Mouse (Mus musculus): Measurements from ENCODE around the gene Bag3.
"Not testable (repeated sequence)": the region's sequence is repeated elsewhere in the genome, so short reads cannot be mapped to it uniquely, and the experiment has no call there.

Gene Bag3

GRCm38 (mm10) chr7:128538769-128539168 is 15.4 kb downstream of the Bag3 start:
- no peak for DNase-seq

GRCm38 (mm10) chr7:128540111-128540510 is 16.7 kb downstream of the Bag3 start:
- DNase-seq: no peak

- DNase-seq: no peak
These were observed 17.3 kb downstream of the Bag3 start for GRCm38 (mm10) chr7:128540734-128541133.

DNA sequence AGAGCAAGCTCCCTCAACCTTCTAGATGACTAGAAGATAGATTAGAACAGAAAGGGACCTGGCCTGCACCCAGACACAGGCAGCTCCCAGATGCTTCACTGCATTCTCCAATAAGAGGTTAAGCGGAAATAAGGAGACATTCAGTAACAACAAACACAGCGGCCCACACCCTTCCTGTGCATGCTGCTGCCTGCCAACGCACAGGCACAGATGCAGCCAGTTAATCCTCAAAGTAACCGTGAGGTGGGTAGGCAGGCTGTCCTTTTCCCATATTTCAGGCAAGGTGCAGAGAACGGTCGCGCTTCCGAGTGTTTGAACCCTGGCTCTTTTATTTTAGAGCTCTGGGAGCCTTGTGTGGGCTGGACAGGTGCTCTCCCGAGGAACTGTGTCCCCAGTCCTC is 17.8 kb downstream of the Bag3 start:
- no peak for DNase-seq

GRCm38 (mm10) chr7:128541771-128542170 is 18.4 kb downstream of the Bag3 start:
- no peak for DNase-seq

- no peak for DNase-seq
These were observed 19.1 kb downstream of the Bag3 start for GRCm38 (mm10) chr7:128542488-128542887.

DNA sequence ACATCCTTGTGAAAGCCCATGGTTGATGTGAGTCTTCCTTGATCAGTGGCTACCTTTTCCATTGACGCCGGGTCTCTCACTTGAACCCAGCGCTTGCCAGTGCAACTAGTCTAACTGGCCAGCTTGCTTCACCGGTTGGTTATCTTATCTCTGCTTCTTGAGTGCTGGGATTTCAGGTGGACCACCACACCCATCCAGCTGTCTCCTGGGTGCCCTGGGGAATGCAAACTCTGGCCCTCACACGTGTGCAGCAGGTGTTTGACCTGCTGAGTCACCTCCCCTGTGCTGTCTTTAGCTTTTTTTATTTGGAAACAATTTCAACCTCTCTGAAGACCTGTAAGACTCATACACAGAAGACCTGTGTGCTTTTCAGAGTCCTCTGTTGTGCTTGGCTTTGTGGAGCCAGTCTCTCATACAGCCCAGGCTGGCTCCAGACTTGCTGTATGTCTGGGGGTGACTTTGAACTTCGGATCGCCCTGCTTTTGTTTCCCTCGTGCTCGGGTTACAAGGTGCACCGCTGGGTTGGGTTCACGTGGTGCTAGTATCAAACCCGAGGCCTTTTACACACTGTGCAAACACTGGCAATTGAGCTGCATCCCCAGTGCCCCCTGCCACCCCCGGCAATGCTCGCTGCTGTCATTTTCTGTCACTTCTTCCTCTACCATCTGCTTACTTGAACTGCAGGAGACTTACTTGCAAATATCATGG is 19.9 kb downstream of the Bag3 start:
- no peak for DNase-seq

- no peak for DNase-seq
These were observed 20.5 kb downstream of the Bag3 start for GRCm38 (mm10) chr7:128543961-128544360.

GRCm38 (mm10) chr7:128544566-128545262 is 21.3 kb downstream of the Bag3 start:
- no peak for DNase-seq

DNA sequence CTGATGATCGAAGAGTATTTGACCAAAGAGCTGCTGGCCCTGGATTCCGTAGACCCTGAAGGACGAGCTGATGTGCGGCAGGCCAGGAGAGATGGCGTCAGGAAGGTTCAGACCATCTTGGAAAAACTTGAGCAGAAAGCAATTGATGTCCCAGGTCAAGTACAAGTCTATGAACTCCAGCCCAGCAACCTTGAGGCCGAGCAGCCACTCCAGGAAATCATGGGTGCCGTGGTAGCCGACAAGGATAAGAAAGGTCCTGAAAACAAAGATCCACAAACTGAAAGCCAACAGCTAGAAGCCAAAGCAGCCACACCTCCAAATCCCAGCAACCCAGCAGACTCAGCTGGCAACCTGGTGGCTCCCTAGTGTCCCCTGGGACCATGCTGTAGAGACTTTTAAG is 22.6 kb downstream of the Bag3 start:
- no peak for DNase-seq

DNA sequence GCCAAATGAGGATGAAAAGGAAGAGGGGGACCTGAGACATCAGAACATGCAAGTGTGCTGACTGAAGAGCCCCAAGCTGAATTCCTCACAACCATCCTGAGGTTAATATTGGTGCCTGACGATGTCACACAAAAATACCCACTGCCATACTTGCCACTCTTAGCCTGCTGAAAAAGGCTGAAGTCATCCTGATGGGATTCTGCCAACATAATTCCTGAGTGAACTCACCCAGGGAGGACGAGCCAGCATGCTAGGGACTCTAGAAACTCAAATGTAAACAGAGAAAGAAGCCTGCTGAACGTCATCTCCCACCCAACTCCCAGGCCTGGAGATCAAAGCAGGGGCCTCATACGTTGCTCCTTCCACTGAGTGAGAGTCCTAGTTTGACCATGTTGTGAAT is 25.7 kb downstream of the Bag3 start:
- DNase-seq: no peak

DNA sequence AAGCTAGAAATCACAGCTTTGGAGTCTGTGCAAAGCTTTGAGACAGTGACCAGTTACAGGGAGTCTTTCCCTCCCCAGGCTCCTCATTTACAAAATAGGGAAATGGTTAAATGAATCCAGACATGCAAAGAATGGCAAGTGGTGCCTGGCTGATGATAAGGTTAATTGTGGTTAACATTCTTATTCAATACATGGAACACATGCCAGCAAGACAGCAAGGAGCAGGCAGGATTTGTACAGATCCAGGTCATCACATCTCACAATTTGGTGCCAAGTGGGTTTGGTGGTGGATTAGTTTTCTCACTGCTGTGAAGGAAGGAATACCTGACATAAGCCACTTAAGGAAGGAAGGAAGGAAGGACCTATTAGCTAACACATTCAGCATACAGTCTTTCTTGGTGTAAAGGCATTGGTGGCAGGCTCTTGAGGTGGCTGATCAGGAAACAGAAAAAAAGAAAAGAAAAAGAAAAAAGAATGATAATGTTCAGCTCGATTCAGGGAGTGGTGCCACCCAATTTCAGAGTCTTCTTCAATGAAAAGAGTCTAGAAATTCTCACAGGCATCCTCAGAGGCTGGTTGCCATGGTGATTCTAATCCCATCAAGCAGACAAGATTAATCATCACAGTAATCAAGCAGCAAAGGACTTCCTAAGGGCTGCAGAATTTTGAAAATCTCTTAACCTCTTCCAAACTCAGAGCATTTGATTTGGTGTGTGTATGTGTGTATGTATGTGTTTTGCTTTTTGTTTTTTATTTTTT is 27.1 kb downstream of the Bag3 start:
- no peak for DNase-seq

- no peak for DNase-seq
These were observed 27.7 kb downstream of the Bag3 start for GRCm38 (mm10) chr7:128551087-128551457.

GRCm38 (mm10) chr7:128553105-128553705 is 29.8 kb downstream of the Bag3 start:
- DNase-seq: no peak

- DNase-seq: no peak
These were observed 31.1 kb downstream of the Bag3 start for GRCm38 (mm10) chr7:128554502-128554901.

GRCm38 (mm10) chr7:128555141-128555750 is 31.8 kb downstream of the Bag3 start:
- DNase-seq: no peak

GRCm38 (mm10) chr7:128556923-128557430 is 33.6 kb downstream of the Bag3 start:
- DNase-seq: no peak

DNA sequence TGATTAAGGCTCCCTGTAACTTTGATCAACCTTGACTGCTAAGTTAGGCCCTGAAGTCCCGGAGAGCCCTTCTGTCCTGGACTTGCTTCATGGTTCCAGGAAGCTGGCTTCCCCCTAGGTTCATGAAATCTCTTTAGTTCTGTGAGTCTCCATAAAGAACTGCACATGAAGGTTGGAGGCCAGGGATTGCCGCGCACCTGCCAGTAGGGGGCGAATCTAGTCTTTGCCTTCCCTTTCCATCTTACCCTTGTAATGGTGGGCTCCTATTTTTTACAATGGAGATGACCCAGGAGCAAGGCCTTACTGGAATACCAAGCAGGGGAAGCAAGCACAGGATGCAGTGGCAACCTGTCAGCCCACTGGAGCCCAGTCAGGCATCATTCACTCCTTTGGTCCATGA is 40.0 kb downstream of the Bag3 start:
- DNase-seq: peak; percentile 58

GRCm38 (mm10) chr7:128566311-128566710 is 42.9 kb downstream of the Bag3 start:
- DNase-seq: no peak

GRCm38 (mm10) chr7:128567561-128568244 is 44.3 kb downstream of the Bag3 start:
- DNase-seq: no peak

GRCm38 (mm10) chr7:128569429-128569828 is 46.0 kb downstream of the Bag3 start:
- not testable (repeated sequence) for DNase-seq

DNA sequence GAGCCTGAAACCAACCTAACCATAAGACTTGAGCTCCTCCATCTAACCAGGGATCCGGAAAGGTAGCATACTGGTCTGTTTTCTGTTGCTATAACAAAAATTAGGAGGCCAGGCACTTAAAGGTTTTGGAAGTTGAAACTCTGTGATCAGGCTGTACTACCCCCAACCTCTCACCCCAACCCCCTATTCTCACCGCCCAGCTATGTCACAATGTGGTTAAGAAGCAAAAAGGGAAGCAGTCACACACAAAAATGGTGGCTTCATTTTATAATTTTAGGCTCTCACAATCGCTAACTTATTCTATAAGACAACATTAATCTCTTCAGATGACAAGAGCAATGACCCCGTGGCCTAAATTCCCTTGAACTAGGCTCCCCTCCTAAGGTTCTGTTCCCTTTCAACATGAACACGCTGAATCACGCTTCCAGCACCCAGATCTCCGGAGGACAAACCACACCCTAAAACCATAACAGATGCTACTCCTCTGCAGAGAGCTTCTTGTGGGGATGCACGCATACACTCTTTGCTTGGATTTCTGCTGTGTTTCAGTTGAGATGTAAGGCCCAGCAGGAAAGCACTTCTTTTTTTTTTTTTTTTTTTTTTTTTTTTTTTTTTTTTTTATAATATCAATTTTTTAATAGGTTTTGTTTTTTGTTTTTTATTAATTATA is 46.7 kb downstream of the Bag3 start:
- no peak for DNase-seq

All from kidney, adult 18-20 months (tissue).